Mouse (Mus musculus) erythroid progenitor cell, adult 5-6 weeks (primary cell): ENCODE results near the gene Utp15. TPM values are rescaled to one million over a fixed set of nuclear protein-coding genes. Genes with fewer than 3 reads are reported as not detected.
A peak's percentile ranks its signal among the peaks of the same experiment; 100 is the strongest.

Source experiments
- ATAC-seq: replicated peaks from 2 replicates; pipeline ENCODE4 v1.8.0; 2016; ENCODE audit warnings: moderate number of reproducible peaks, mild to moderate bottlenecking, moderate TSS enrichment, inconsistent platforms; ENCODE audit not compliant: poor library complexity, low FRiP score, severe bottlenecking
- total RNA-seq, 2 experiments: library from RNA; stranded (forward) in 1 of 2; stranded (reverse) in 1 of 2; fragments of 150-400 nt in 1 of 2; fragments of 186-747, 209-891 nt in 1 of 2; gene quantifications; 2 replicates each; pipeline versions ENCODE4 v1.2.3 to v1.2.4; 2015 to 2017; ENCODE audit warnings: low replicate concordance in 2 of 2

The Utp15 gene
- total RNA-seq, 2 experiments from 2014 or later: 4.7 to 6.3 TPM

- ATAC-seq: no peak
Measured at GRCm38 (mm10) chr13:98263458-98263987, 682 bp upstream of the Utp15 start.

- no peak for ATAC-seq
Measured at GRCm38 (mm10) chr13:98254921-98255320, 7.9 kb downstream of the Utp15 start.

- ATAC-seq: no peak
Measured at GRCm38 (mm10) chr13:98249594-98249993, 13.2 kb downstream of the Utp15 start.

GRCm38 (mm10) chr13:98245386-98245785 is 17.5 kb downstream of the Utp15 start:
- no peak for ATAC-seq

- no peak for ATAC-seq
Measured at GRCm38 (mm10) chr13:98244571-98245350, 18.1 kb downstream of the Utp15 start.

GRCm38 (mm10) chr13:98241531-98242282 is 21.1 kb downstream of the Utp15 start:
- no peak for ATAC-seq

GRCm38 (mm10) chr13:98239978-98240641 is 22.7 kb downstream of the Utp15 start:
- peak; percentile 40; the same call in 1 of the 2 replicates for ATAC-seq

- no peak for ATAC-seq
Measured at GRCm38 (mm10) chr13:98235451-98235850, 27.4 kb downstream of the Utp15 start.

GRCm38 (mm10) chr13:98230511-98230910 is 32.3 kb downstream of the Utp15 start:
- ATAC-seq: no peak

GRCm38 (mm10) chr13:98226225-98226624 is 36.6 kb downstream of the Utp15 start:
- ATAC-seq: no peak

GRCm38 (mm10) chr13:98222848-98223247 is 40.0 kb downstream of the Utp15 start:
- no peak for ATAC-seq

GRCm38 (mm10) chr13:98210137-98210536 is 52.7 kb downstream of the Utp15 start:
- ATAC-seq: no peak

GRCm38 (mm10) chr13:98208842-98209241 is 54.0 kb downstream of the Utp15 start:
- no peak for ATAC-seq

GRCm38 (mm10) chr13:98206546-98206870 is 56.3 kb downstream of the Utp15 start:
- no peak for ATAC-seq

GRCm38 (mm10) chr13:98205771-98206545 is 56.9 kb downstream of the Utp15 start, which contains the start of gene Arhgef28:
TSS of gene Arhgef28 (minus strand) at chr13:98206439.
- ATAC-seq: peak; percentile 52

GRCm38 (mm10) chr13:98205111-98205510 is 57.7 kb downstream of the Utp15 start:
- ATAC-seq: no peak

GRCm38 (mm10) chr13:98204371-98204770 is 58.5 kb downstream of the Utp15 start:
- no peak for ATAC-seq

- ATAC-seq: no peak
Measured at GRCm38 (mm10) chr13:98201436-98201835, 61.4 kb downstream of the Utp15 start.
